Mouse (Mus musculus) lung, postnatal 4 days (tissue): ENCODE measurements at regions not wholly inside any gene's neighbourhood (a gene's known extent, or its start where the extent isn't known, plus 50 kb on each side); places are given as distances from the start of the nearest gene placed in this dataset.
A peak's percentile ranks its signal among the peaks of the same experiment; 100 is the strongest.

Experiments
- DNase-seq, 2 experiments: peaks; one replicate each; pipeline ENCODE4 v3.0.0; 2021

DNA sequence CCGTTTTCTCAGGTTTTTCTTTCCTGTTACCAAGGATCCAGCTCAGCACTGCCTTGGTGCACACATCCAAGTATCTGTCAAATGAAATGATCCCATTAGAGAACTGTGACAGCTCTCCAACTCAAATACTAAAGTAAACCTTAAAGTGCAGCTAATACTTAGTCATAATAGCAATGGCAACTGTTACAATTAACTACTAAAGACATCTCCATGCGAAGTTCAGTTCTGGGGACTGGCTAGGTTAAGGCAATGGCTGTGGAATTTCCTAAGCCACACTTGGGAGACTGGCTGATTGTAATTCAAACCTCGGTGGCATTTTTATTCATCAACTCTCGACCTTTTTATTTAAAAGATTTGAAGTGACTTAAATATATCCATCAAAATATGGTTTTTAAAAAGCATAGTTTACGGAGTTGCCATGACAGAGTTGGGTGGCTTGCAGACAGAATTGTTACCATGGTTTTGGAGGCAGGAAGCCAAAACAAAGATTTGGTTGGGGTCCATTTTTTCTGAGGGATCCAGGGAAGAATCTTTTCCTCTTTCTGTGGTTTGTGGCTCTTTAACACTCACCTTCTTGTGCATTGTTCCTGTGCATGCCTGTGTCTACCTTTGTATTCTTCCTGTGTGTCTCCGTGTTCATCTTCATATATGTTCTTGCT is 143.3 kb upstream of the Nfe2l3 start:
- no peak for DNase-seq

DNA sequence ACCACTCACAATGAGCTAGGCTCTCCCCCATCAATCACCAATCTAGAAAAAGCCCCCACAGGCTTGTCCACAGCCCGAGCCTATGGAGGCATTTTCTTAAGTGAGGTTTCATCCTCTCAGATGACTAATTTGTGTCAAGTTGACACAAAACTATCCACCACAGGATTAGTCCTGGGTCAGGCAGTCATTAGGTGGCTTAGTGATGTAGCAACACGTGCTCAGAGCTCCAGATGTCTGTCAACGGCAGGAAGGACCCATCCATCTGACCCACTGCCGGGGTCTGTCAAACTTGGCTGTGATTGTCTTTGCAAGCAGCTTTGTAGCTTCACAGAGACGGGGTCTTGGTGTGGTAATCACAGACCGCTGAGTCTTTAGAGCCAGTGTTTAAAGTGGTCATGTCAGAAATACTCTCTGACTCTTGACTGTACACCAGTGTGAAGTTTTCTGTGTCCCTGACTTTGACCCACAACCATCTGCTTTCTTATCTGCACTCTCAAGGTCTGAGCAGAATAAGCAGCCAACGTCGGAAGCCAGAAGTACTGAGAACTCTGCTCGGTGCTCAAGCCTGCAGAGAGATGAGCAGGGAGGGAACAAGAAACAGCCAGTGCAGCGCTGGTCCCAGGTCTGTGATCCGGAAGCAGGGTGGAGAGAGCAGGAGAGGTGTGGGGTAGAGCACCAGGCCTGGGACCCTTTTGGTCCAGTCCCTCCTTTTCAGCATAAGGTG is 131.6 kb upstream of the Nfe2l3 start:
- DNase-seq: no peak

DNA sequence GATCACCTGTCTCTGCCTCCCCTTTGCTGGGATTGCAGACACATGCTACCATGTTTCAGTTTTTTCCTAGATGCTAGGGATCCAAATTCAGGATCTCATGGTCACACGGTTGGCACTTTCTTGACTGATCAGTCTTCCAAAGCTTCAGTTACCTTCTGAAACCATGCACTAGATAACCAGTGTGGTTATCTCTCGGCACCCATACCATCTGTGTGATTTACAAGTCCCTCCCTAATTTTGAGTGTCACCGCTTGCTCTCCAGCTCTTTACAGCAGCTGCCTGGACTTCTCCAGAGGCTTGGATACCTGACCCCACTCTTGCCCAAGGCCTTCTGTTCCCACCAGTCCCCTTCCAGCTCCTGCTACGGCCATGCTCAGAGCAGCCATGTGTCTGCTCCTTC is 130.6 kb upstream of the Nfe2l3 start:
- no peak for DNase-seq

DNA sequence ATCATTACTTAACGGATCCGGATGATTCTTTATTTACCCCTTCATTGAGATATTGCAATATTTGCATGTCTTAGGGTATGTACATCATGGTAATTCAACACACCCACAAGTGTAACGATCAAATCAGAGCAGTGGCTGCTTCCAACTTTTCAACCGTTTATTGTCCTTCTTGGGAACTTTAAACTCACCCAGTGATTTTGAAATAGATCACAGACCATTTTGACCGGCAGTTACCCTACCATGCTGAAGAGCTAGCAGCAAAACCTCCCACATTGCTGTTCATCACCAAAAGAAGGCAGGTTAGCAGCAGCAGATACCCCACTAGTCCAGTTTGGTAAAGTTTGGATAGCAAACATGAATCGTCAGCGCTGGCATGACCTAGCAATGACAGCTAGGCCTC is 130.2 kb upstream of the Nfe2l3 start:
- DNase-seq: no peak

DNA sequence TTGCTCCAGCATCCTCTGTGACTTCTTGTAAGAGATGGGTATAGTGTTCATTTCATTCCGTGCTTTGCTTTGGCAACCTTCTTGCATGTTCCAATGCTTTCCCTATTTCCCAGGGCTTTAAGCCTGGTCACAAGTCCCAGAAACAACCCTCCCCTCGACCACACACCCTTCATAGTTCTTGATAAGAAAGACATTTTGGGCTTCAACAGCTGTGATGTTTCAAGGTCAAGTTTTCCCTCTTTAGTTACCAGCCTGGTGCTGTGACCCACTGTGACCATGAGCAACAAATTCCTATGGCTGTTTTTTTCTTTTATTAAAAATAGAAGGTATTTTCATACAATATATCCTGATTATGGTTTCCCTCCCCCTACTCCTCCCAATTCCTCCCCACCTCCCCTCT is 114.1 kb upstream of the Nfe2l3 start:
- DNase-seq: no peak

DNA sequence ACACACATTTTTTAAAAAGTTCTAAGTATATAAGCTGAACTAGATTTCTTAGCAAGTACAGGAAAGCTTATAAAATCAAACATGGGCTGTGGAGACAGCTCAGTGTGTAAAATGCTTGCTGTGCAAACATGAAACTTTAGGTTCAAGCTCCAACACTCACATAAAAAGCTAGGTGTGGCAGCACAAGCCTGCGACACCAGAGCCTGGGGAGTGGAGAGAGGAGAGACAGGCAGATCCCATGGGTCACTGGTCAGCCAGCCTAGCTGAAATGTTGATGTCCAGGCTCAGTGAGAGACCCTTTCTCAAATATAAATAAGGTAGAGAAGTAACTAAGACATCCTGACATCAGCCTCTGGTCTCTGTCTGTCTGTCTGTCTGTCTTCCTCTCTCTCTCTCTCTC is 112.5 kb upstream of the Nfe2l3 start:
- no peak for DNase-seq

DNA sequence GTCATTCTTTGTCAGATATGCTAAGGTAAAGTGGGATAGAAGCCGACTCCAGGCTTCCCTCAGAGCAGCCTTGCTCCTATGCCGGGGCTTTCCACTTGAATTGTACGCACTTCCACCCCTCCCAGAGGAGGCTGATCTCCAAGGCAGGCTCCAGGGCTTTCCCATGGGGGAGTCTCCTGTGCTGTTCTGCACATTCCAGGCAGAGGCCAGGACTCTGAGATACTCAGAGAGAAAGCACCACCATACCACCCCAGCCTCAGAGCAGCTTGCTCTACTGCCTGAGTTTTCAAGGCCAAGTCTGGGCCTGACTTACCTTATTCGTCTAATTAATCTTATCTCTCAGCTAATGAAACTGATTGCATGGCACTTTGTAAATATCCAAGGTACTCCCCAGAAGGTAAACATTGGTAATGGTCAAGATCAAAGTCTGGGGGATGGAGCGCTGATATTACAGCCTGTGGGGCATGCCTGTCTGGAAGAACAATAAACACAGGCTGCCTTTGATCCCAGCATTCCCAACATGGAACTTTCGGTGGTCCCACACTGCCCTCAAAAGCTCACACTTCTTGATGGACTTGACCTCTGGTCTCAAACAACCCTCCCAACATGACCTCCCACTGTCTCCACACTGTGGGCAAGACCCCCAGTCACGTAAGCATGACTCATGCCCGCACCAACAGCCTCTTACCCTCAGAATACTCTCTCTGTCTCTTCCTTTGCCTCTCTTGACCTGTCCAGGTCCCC is 111.6 kb upstream of the Nfe2l3 start:
- DNase-seq: no peak

DNA sequence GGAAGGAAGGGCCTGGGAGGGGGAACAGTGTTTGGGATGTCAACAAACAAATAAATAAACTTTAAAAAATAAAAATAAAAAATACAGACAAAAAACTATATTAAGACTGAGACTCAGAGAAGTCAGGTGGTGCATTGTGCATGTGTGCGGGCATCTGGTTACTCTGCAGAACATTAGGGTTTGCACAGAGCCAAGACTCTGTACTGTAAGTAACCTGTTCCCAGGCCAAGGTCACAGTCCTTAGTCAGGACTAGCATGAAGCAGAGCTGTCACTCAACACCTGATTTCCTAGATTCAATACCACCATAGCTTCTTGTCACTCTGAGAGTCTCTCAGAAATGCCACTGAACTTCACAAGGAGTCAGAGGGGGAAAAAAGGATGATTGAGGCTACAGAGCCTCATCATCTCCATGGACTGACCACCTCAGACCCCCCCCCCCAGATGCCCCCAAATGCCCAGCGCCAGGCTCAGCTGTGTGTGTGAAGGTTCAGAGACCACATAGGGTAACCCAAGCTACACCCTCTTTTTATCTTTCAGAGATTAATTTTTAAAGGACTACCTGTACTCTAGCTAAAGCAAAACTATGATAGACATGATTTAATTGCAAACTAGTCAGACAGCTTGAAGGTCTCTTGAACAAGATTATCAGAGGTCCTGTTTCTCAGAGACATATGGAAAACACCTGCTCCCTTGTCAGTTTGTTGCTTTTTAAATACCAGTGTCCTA is 106.2 kb upstream of the Nfe2l3 start:
- no peak for DNase-seq

DNA sequence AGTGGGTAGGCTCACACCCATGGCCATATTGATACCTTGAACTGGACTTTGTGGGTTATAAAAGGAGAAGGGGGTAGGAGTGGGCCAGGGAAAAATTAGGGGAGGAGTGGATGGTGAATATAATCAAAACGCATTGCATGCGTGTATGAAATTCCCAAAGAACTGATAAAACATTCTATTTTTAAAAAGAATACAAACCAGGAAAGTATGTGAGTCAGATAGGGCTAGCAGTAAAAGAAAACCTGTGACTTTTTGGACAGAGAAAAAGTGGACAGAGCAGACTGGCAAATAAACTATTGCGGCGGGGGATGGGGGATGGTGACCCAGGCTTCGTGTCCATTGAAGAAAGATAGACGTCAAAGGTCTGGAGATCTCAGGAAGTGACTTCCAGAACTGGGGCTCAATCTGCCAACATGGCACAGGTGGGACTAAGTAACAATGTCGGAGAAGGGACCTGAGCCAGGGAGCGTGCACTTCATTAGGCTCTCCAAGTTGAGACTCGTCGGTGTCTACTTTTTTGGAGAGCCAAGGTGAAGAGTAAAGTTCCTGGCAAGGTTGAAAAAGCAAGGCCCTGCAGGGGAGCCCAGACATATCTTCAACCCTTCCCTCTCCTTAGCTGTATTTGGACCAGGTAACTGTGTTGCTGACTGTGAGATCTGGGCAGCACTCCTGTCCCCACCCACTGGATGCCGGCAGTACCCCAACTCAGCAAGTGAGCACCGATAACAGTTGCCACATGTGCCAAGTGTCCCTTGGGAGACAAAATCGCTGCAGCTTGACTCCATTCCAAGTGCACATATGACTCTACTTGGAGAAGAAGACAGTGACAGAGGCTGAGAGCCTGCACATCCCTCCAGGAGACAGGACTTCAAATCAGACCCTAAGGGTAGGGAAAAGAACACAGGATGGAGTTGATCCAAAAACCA is 103.1 kb upstream of the Nfe2l3 start:
- DNase-seq: no peak

DNA sequence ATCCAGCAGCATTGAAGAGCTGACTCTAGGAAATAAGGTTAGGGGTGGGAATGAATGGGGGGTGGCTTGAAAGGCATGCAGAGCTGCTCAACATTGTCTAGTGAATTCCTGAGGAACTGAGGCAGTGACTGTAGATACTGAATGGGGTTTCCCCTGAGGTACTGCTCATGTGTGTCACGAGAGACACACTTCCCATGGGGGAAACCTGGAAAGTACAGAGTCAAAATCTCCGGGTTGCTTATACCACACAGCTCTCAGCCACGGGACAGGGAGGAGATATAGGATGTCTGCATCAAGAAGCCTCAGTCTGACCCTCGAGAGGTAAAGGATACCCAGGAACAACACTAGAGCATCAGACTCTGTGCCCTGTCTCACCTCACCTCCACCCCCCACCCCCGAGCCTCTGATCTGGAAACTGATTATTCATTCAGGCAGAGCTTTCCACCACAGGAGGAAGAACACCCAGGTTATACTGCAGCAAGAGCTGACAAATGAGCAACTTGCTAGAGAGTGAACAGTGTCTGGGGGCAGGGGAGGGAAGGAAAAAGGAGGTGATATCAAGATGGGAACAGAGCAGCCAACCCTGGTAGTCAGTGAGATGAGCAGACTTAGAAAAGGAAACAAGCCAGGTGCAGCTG is 102.3 kb upstream of the Nfe2l3 start:
- DNase-seq: no peak

DNA sequence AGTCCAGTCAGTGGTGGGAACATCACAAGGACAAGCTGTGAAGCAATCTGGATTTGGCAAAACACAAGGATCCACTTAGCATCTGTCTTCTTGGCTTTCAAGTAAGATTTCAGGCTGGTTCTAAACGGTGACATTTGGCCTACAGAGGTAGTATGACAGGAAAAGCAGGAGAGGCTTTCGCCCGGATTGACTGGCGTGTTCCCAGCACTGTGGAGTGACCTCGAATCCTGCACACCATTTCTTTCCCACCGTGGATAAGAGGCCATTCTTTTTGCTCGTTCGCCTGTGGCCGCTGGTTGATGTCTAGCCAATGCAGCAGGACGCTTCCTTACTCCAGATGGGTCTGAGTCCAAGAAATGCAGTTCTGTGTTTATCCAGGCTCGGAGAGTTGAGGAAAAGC is 99.6 kb upstream of the Nfe2l3 start:
- no peak for DNase-seq

DNA sequence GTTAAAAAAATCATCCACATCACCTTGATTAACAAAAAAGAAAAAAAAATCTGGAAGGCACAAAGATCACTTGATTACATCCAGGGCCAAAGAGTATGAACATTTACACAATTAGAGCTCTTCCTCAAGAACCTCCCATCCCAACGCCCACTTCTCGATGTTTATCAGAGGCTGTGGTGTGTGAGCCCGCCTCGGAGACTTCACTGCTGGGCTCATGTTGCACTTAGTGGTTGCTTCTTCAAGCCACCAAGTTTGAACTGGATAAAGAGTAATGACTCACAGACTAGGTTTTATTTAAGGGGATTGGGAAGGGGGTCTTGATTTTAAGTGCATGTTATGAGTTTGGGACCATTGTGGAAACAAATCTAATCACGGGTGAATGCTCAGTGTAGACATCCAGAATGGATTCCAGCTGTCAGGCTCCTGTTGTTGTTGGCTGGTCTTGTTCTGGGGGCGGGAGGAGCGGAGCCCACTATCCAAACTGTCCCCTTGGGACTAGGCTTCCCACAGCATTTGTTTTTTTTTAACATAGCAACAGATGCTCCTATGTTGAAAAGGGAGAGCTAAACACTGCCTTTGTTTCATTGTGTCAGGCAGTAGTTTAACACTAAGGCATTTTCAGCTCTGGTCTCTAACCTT is 98.6 kb upstream of the Nfe2l3 start:
- DNase-seq: peak in 1 of 2 experiments; percentile 37

DNA sequence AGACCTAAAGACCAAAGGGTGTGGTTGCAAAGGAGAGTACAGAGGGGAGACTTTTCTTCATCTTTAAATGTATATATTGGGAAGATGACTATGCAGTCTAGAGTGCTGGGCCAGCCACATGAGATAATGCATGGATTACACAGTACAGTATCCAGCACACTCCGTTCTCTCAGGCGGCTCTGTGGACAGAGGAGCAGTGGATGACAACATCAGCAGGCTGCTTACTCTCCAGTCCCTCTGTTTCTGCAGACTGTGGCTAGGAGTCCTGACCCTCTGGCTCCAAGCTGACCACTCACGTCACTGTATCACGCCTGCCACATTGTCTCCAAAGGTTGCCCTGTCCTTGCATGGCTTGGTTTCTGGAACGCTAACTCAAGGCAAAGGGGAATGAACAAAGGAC is 97.2 kb upstream of the Nfe2l3 start:
- DNase-seq: no peak

DNA sequence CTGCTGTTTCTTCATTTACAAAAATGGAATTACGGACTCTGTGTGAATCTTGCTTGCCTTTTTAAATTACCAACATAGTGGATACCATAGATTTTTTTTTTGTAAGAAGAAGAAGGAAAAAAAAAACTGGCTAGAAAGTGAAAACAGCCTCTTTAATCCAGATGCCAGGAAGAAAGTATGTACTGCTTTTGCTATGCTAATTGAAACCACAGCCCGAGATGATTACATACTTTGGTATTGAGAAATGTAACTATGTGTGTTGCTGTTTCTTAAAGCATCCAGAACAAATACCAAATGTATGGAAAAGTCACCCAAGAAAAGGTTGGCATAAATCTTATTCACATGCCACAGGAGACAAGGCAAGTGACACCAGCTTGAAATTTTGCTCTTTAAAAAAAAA is 93.2 kb upstream of the Nfe2l3 start:
- DNase-seq: no peak

DNA sequence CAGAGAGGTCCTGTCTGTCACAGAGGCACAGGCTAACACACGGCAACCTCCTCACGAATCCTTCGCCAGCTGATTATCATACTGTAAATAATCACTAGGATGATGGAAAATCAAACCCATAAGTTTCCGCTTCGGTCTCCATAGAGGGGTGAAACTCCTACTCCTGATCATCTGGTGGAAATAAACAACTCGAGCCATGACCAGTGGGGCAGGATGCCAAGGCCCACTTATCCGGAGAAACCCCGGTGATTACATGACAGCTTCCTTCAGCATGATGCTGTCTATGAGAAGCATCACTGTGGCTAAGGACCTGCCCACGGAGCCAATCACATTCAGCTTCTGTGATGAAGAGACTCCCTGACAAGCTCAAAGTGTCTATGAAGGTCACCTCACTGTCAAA is 84.7 kb upstream of the Nfe2l3 start:
- peak; percentile 74 to 80 for DNase-seq

DNA sequence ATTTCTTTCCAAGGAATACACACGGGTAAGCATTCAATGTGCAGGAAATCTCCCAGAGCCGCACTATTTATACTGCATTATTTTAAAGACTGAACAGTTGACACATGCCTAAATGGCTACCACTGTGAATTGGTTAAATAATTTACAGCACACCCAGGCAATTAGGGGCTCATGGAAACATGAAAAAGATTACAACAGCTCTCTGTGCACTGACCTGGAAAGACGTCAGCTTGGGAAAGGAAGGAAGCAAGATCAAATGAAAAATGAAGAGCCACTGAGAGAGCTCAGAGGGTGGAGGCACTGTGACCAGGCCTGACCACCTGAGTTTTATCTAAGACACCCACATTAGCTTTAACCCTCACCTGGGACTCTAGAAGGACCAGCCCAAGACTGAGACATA is 82.7 kb upstream of the Nfe2l3 start:
- DNase-seq: no peak

DNA sequence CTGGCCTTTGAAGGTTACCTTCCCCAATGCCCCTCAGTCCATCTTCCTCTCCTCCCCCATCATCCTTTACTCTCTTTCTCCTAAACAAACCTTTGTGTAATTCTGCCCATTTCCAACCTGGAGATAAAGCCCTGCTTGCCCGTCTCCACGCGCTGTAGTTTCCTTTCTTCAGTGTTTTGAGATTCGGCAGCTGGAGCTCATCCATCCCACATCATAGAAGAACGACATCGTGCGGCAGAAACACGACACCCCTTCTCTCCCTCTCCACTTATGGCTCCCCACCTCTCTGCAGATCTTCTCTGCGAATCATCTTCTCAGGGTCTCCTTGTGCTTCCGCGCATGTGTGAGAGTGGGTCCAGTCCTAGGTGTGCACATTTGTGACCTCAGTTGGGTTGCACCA is 77.4 kb upstream of the Nfe2l3 start:
- no peak for DNase-seq

DNA sequence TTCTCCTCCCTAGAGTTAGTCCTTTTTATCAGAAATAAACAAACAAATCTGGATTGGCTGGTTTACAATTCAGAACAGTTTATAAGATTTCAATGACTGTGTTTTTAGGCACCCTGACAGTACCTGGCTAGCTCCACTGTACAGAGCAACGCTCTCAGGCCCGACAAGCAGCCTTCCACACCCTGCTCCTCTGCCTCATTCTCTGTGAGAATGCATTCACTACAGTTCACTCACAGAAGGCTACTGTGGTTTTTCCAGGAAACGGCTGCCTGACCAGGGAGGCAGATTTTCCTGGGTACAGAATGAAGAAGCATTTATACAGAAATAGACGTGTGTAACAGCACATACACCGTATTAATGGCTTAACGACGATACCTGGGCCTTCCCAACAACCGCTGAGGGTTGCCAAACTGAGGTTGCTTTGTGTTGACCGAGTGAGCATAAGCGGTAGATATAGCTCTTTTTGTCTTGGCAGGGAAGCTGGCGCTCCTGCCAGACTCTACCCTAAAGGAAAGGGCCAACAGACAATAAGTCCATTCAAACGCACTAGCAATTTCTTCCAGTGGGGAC is 70.8 kb upstream of the Nfe2l3 start:
- no peak for DNase-seq

DNA sequence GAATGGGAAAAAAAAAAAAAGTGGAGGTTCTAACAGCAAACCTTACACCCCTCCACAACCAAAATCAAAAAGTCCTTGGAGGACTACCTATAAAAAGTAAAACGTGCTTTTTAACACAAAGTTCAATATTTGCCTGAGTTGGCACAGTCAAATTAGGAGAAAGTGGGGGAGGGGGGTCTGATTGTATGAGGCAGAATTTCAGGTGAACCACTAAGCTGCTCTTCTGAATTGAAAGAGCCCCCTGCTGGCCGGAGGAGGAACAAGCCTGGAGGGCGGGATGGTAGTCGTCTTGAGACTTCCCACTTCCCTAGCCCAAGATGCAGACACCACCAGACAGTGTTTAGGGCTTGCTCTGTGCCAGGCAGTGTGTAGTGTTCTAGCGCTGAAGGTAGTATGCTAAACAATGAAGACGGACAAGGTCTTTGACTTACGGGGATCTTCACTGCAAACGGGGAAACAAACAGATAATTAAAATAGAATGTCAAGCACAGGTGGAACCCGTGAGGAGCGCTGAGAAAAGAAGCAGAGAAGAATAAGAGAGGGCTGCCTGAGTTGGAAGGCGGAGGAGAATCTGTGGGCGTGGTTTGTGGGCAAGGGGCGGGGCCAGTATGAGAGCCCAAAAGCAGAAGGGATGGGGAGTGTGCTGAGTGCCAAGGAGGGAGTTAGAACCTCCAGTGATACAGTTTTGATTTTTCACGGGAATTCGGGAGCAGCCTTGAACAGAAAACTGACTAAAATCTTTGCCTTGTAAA is 69.8 kb upstream of the Nfe2l3 start:
- DNase-seq: peak; percentile 79 to 86

DNA sequence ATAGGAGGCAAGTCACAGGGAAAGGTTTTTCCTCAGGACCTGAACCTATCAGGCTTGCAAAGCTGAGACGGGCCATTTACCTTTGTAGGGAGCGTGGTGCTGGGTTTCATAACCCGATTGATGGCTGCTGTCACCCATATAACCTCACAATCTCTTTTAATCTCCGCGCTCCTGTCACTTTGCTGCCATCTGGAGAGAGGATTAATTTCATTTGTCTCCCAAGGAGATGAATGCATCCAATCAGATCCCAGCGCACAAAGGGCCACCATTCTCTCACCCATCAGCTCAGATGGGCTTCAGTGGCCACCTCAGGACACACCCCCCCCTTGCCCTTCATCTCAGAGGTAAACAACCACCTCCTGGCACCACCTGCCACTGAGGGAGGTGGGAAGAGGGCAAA is 67.7 kb upstream of the Nfe2l3 start:
- DNase-seq: no peak
